Mouse (Mus musculus): ENCODE measurements around the gene Il17rb. TPM values are rescaled to one million over a fixed set of nuclear protein-coding genes. Genes with fewer than 3 reads are reported as not detected.

The Il17rb gene
- 0.69 and 1.4 TPM in 2 replicates for polyA plus RNA-seq (2016; fragmentation: Nextera tagmentation; extraction: Ambion mirVana)

GRCm38 (mm10) chr14:30008733-30009575, at the start of gene Il17rb, which contains the start of gene Chdh:
Gene Il17rb, minus strand, starts transcription at chr14:30008896.
Gene Chdh, plus strand, starts transcription at chr14:30009023.
- Histone ChIP-seq H3K27ac (peak within 1 kb of the TSS; percentile 63; the same call in 1 of the 2 replicates), H3K36me3 (no peaks in the 10 kb centered on the region), H3K9me3 (replicated peaks) (no peaks in the 10 kb centered on the region), H3K4me3 (peak within 1 kb of the TSS; percentile 57), H3K4me1 (peaks cover 25% of the 10 kb centered on the region), H3K27me3 (ENCODE audit: low read depth, poor library complexity, severe bottlenecking) (peaks cover 41% of the 10 kb centered on the region)
- WGBS, result 8% methylated on average over 54 of the region's 54 CpGs
- DNase-seq (ENCODE audit: low spot score), result peak; percentile 68

GRCm38 (mm10) chr14:30056031-30056766, 47.5 kb upstream of the Il17rb start:
- H3K4me3 ChIP-seq, result no peak overlapping the region
- H3K27me3 ChIP-seq (ENCODE audit: low read depth, poor library complexity, severe bottlenecking), result no peaks in the 10 kb centered on the region
- WGBS, result 81% methylated on average over 13 of the region's 13 CpGs
- no peaks in the 10 kb centered on the region for H3K4me1 ChIP-seq
- no peaks in the 10 kb centered on the region for H3K9me3 ChIP-seq (replicated peaks)
- DNase-seq (ENCODE audit: low spot score), result no peak
- no peak overlapping the region for H3K27ac ChIP-seq
- no peaks in the 10 kb centered on the region for H3K36me3 ChIP-seq

DNA sequence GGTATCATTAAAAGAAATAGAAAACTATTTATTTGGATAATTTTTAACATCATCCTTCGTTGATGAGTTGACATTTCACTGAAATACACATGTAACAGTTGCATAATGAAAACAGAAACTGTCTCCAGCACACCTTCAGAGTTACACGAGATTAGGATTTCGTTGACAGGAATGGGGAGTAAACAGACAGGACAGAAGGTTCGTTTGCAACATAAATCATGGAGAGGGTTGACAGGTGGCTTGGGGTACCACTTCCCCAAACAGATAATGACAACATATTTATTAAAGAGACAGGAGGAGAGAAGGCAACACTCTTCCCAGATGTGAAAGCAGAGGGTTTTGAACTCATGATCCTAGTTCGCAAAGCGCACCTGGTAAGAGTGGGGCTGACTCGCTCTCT, 46.2 kb upstream of the Il17rb start:
- Histone ChIP-seq H3K4me3 (no peak overlapping the region), H3K27ac (no peak overlapping the region), H3K4me1 (no peaks in the 10 kb centered on the region), H3K36me3 (no peaks in the 10 kb centered on the region), H3K27me3 (ENCODE audit: low read depth, poor library complexity, severe bottlenecking) (no peaks in the 10 kb centered on the region), H3K9me3 (replicated peaks) (no peaks in the 10 kb centered on the region)
- DNase-seq (ENCODE audit: low spot score), result no peak
- WGBS, result 81% methylated on average over 7 of the region's 7 CpGs

DNA sequence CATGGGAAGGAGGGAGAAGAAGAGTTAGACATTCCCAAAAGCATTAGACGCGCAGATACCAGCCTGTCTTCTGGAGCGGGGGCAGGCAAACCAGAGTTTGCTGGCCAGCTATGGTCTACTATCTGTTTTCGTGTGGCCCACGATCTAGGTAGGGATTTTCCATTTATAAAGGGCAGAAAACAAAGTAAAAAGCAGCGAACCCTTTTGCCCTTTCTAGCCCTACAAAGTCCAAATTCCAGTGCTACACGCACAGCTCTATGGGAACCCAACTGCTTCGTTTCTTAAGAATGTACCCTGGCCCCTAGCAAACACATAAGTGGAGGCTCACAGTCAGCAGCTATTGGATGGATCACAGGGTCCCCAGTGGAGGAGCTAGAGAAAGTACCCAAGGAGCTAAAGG, 41.6 kb upstream of the Il17rb start:
- no peaks in the 10 kb centered on the region for H3K4me1 ChIP-seq
- H3K36me3 ChIP-seq, result no peaks in the 10 kb centered on the region
- H3K9me3 ChIP-seq (replicated peaks), result no peaks in the 10 kb centered on the region
- H3K27ac ChIP-seq, result no peak overlapping the region
- H3K4me3 ChIP-seq, result no peak overlapping the region
- 93% methylated on average over 8 of the region's 8 CpGs for WGBS
- no peak for DNase-seq (ENCODE audit: low spot score)
- no peaks in the 10 kb centered on the region for H3K27me3 ChIP-seq (ENCODE audit: low read depth, poor library complexity, severe bottlenecking)

DNA sequence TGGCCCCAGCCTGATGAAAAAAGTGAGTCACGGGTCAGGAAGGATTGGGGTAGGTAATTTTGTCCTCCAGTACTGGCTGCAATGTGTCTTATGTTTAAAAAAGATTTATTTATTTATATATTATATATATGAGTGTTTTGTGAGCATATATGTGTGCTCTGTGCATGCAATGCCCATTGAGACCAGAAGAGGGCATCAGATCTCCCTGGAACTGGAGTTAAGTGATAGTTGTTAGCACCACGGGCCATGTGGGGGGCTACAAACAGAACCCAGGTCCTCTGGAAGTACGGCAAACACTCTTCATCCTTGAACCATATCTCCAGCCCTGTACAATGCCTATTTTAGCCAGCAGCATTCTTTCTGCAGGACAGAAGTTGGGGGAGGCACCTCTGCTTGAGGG, 39.4 kb upstream of the Il17rb start:
- Histone ChIP-seq H3K27ac (no peak overlapping the region), H3K36me3 (no peaks in the 10 kb centered on the region), H3K27me3 (ENCODE audit: low read depth, poor library complexity, severe bottlenecking) (no peaks in the 10 kb centered on the region), H3K9me3 (replicated peaks) (no peaks in the 10 kb centered on the region), H3K4me1 (no peaks in the 10 kb centered on the region), H3K4me3 (no peak overlapping the region)
- WGBS, result 84% methylated on average over 3 of the region's 3 CpGs
- no peak for DNase-seq (ENCODE audit: low spot score)

GRCm38 (mm10) chr14:30046976-30047375, 38.3 kb upstream of the Il17rb start:
- H3K9me3 ChIP-seq (replicated peaks), result no peaks in the 10 kb centered on the region
- H3K4me3 ChIP-seq, result no peak overlapping the region
- H3K27ac ChIP-seq, result no peak overlapping the region
- 94% methylated on average over 4 of the region's 4 CpGs for WGBS
- H3K36me3 ChIP-seq, result no peaks in the 10 kb centered on the region
- DNase-seq (ENCODE audit: low spot score), result no peak
- no peaks in the 10 kb centered on the region for H3K27me3 ChIP-seq (ENCODE audit: low read depth, poor library complexity, severe bottlenecking)
- no peaks in the 10 kb centered on the region for H3K4me1 ChIP-seq

GRCm38 (mm10) chr14:30045704-30046220, 37.1 kb upstream of the Il17rb start:
- H3K27ac ChIP-seq, result no peak overlapping the region
- H3K9me3 ChIP-seq (replicated peaks), result no peaks in the 10 kb centered on the region
- no peak for DNase-seq (ENCODE audit: low spot score)
- 87% methylated on average over 8 of the region's 8 CpGs for WGBS
- no peaks in the 10 kb centered on the region for H3K4me1 ChIP-seq
- H3K4me3 ChIP-seq, result no peak overlapping the region
- H3K27me3 ChIP-seq (ENCODE audit: low read depth, poor library complexity, severe bottlenecking), result no peaks in the 10 kb centered on the region
- H3K36me3 ChIP-seq, result no peaks in the 10 kb centered on the region

DNA sequence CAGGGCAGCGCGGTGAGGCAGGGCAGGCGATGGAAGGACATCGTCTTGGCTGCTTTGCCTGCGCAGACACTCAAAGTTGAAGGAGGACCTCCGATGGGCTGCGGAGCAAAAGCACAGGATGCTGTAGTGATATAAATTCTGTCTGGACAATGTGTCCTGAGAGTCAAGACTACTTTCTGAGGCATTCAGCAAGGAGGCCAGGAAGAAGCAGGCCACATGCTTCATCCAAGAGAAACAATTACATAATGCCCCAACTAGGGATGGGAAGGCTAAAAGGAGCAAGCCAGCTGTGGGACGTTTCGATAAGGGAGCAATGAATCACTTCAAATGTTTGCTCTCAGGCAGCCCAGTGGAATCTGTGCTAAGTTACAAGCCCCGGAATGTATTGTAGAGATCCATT, 36.5 kb upstream of the Il17rb start:
- no peak for DNase-seq (ENCODE audit: low spot score)
- Histone ChIP-seq H3K4me1 (no peaks in the 10 kb centered on the region), H3K4me3 (no peak overlapping the region), H3K27ac (no peak overlapping the region), H3K27me3 (ENCODE audit: low read depth, poor library complexity, severe bottlenecking) (no peaks in the 10 kb centered on the region), H3K9me3 (replicated peaks) (no peaks in the 10 kb centered on the region), H3K36me3 (no peaks in the 10 kb centered on the region)
- WGBS, result 87% methylated on average over 10 of the region's 10 CpGs

GRCm38 (mm10) chr14:30043356-30043940, 34.8 kb upstream of the Il17rb start:
- no peak overlapping the region for H3K4me3 ChIP-seq
- no peaks in the 10 kb centered on the region for H3K27me3 ChIP-seq (ENCODE audit: low read depth, poor library complexity, severe bottlenecking)
- 93% methylated on average over 7 of the region's 7 CpGs for WGBS

GRCm38 (mm10) chr14:30041836-30042235, 33.1 kb upstream of the Il17rb start:
- WGBS, result 85% methylated on average over 9 of the region's 9 CpGs
- no peak overlapping the region for H3K4me3 ChIP-seq

More at GRCm38 (mm10) chr14:30043356-30043940, 34.8 kb upstream of the Il17rb start:
- no peak for DNase-seq (ENCODE audit: low spot score)
- Histone ChIP-seq H3K9me3 (replicated peaks) (no peaks in the 10 kb centered on the region), H3K4me1 (no peaks in the 10 kb centered on the region), H3K27ac (no peak overlapping the region), H3K36me3 (no peaks in the 10 kb centered on the region)

GRCm38 (mm10) chr14:30039413-30039812, 30.7 kb upstream of the Il17rb start:
- no peak for DNase-seq (ENCODE audit: low spot score)
- Histone ChIP-seq H3K9me3 (replicated peaks) (no peaks in the 10 kb centered on the region), H3K27me3 (ENCODE audit: low read depth, poor library complexity, severe bottlenecking) (no peaks in the 10 kb centered on the region), H3K4me3 (no peak overlapping the region), H3K4me1 (no peaks in the 10 kb centered on the region), H3K36me3 (no peaks in the 10 kb centered on the region), H3K27ac (no peak overlapping the region)
- 81% methylated on average over 4 of the region's 4 CpGs for WGBS

More at GRCm38 (mm10) chr14:30041836-30042235, 33.1 kb upstream of the Il17rb start:
- Histone ChIP-seq H3K9me3 (replicated peaks) (no peaks in the 10 kb centered on the region), H3K27ac (no peak overlapping the region), H3K36me3 (no peaks in the 10 kb centered on the region), H3K27me3 (ENCODE audit: low read depth, poor library complexity, severe bottlenecking) (no peaks in the 10 kb centered on the region), H3K4me1 (no peaks in the 10 kb centered on the region)
- DNase-seq (ENCODE audit: low spot score), result no peak

GRCm38 (mm10) chr14:30038431-30038830, 29.7 kb upstream of the Il17rb start:
- Histone ChIP-seq H3K36me3 (no peaks in the 10 kb centered on the region), H3K27ac (no peak overlapping the region), H3K4me3 (no peak overlapping the region), H3K4me1 (peaks cover 4% of the 10 kb centered on the region; the same call in 1 of the 2 replicates), H3K27me3 (ENCODE audit: low read depth, poor library complexity, severe bottlenecking) (no peaks in the 10 kb centered on the region), H3K9me3 (replicated peaks) (no peaks in the 10 kb centered on the region)
- WGBS, result 90% methylated on average over 18 of the region's 18 CpGs
- no peak for DNase-seq (ENCODE audit: low spot score)
